Mouse (Mus musculus) megakaryocyte, embryonic 14.5 days (primary cell): ENCODE measurements at regions not wholly inside any gene's neighbourhood (a gene's known extent, or its start where the extent isn't known, plus 50 kb on each side); places are given as distances from the start of the nearest gene placed in this dataset.

Experiments
- FLI1 ChIP-seq: IDR thresholded peaks from 2 replicates; pipeline ENCODE4 v1.6.1; 2012; ENCODE audit warnings: low read length, inconsistent platforms, mixed read lengths
- GATA1 ChIP-seq: IDR thresholded peaks from 3 replicates; pipeline ENCODE4 v1.6.1; 2012; ENCODE audit warnings: mixed read lengths, low read length, inconsistent platforms, borderline replicate concordance

- no peak for TF ChIP-seq GATA1
- no peak for TF ChIP-seq FLI1
These were observed 461.0 kb upstream of the Tenm4 start for GRCm38 (mm10) chr7:95710088-95710487.
